Mouse (Mus musculus): Measurements from ENCODE around the gene Vip.

GRCm38 (mm10) chr10:5596559-5596958 is 42.5 kb upstream of the Vip start:
- TF ChIP-seq POLR2A (IDR thresholded peaks at IDR 0.05; ENCODE audit: low read depth, low read length): no peak
- TF ChIP-seq CTCF (conservative IDR thresholded peaks at IDR 0.05; ENCODE audit: insufficient read depth, insufficient read length, low read depth, low read length): no peak

Measured in kidney, adult 2 months (tissue).